Mouse (Mus musculus): ENCODE results near the gene Rusc2. TPM values are rescaled to one million over a fixed set of nuclear protein-coding genes. Genes with fewer than 3 reads are reported as not detected.

The Rusc2 gene
- total and polyA plus RNA-seq, 3 experiments, result 8.7 to 17.1 (median 14.5) TPM

- H3K4me1 ChIP-seq (ENCODE audit: insufficient read depth, low read depth, low read length), result peaks cover 11% of the 10 kb centered on the region
- peaks cover 5% of the 10 kb centered on the region for H3K9me3 ChIP-seq (replicated peaks)
- H3K4me3 ChIP-seq (ENCODE audit: low read depth, low read length), result peak overlapping the region; percentile 30; the same call in 1 of the 2 replicates
- H3K27me3 ChIP-seq (ENCODE audit: insufficient read depth, low read length), result peaks cover 12% of the 10 kb centered on the region
- DNase-seq (ENCODE audit: low spot score), result no peak
- no peak for TF ChIP-seq GATA1 (IDR thresholded peaks at IDR 0.05; ENCODE audit: borderline replicate concordance, low read length)
- TF ChIP-seq CTCF (IDR thresholded peaks at IDR 0.05; ENCODE audit: low read depth, low read length), result no peak
- TF ChIP-seq POLR2AphosphoS5 (IDR thresholded peaks at IDR 0.05; ENCODE audit: insufficient replicate concordance, low read depth, low read length), result no peak
- TF ChIP-seq GATA2 (IDR thresholded peaks at IDR 0.05; ENCODE audit: borderline replicate concordance, low read depth, low read length), result no peak
- no peak for TF ChIP-seq TAL1 (conservative IDR thresholded peaks at IDR 0.05; ENCODE audit: low read depth, low read length)
- no peaks in the 10 kb centered on the region for H3K36me3 ChIP-seq (replicated peaks)
- ATAC-seq (ENCODE audit: extremely low read depth, insufficient number of reproducible peaks, low FRiP score, poor library complexity, severe bottlenecking), result no peak
Measured at GRCm38 (mm10) chr4:43382155-43383020, 609 bp downstream of the Rusc2 start.

- no peak for TF ChIP-seq POLR2AphosphoS5 (IDR thresholded peaks at IDR 0.05; ENCODE audit: insufficient replicate concordance, low read depth, low read length)
- no peak for TF ChIP-seq GATA2 (IDR thresholded peaks at IDR 0.05; ENCODE audit: borderline replicate concordance, low read depth, low read length)
- TF ChIP-seq GATA1 (IDR thresholded peaks at IDR 0.05; ENCODE audit: borderline replicate concordance, low read length), result no peak
- no peak for TF ChIP-seq TAL1 (conservative IDR thresholded peaks at IDR 0.05; ENCODE audit: low read depth, low read length)
- no peak for TF ChIP-seq CTCF (IDR thresholded peaks at IDR 0.05; ENCODE audit: low read depth, low read length)
- H3K9me3 ChIP-seq (replicated peaks), result peaks cover 5% of the 10 kb centered on the region
- H3K36me3 ChIP-seq (replicated peaks), result no peaks in the 10 kb centered on the region
- DNase-seq (ENCODE audit: low spot score), result no peak
- H3K4me1 ChIP-seq (ENCODE audit: insufficient read depth, low read depth, low read length), result peaks cover 11% of the 10 kb centered on the region
- peaks cover 12% of the 10 kb centered on the region; the same call in 1 of the 2 replicates for H3K27me3 ChIP-seq (ENCODE audit: insufficient read depth, low read length)
- ATAC-seq (ENCODE audit: extremely low read depth, insufficient number of reproducible peaks, low FRiP score, poor library complexity, severe bottlenecking), result no peak
- no peak overlapping the region for H3K4me3 ChIP-seq (ENCODE audit: low read depth, low read length)
Measured at GRCm38 (mm10) chr4:43383246-43384082, 1.7 kb downstream of the Rusc2 start.

DNA sequence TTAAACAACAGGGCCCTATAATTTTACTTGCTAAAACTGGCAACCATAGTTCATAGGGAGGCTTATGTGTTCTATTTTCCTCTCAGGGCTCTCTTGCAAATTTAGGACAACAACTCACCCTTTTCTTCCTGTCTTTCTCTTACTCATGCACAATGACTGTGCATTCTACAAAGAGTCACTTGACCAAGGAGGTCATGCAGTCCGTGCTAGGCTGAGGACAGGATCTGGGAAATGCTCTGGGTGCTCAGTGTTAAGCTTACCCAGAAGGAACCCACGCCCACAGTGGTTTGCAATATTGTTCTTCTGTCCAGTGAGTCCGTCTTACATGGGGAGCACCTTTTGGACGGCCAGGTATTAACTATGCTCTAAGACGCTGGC, 2.3 kb downstream of the Rusc2 start:
- Histone ChIP-seq H3K4me3 (ENCODE audit: low read depth, low read length) (no peak overlapping the region), H3K9me3 (replicated peaks) (peaks cover 5% of the 10 kb centered on the region), H3K4me1 (ENCODE audit: insufficient read depth, low read depth, low read length) (peaks cover 11% of the 10 kb centered on the region), H3K36me3 (replicated peaks) (no peaks in the 10 kb centered on the region), H3K27me3 (ENCODE audit: insufficient read depth, low read length) (peaks cover 12% of the 10 kb centered on the region; the same call in 1 of the 2 replicates)
- peak; percentile 57; the same call in 1 of the 2 replicates for ATAC-seq (ENCODE audit: extremely low read depth, insufficient number of reproducible peaks, low FRiP score, poor library complexity, severe bottlenecking)
- no peak for DNase-seq (ENCODE audit: low spot score)
- TF ChIP-seq TAL1 (conservative IDR thresholded peaks at IDR 0.05; ENCODE audit: low read depth, low read length), result no peak
- no peak for TF ChIP-seq GATA2 (IDR thresholded peaks at IDR 0.05; ENCODE audit: borderline replicate concordance, low read depth, low read length)
- TF ChIP-seq POLR2AphosphoS5 (IDR thresholded peaks at IDR 0.05; ENCODE audit: insufficient replicate concordance, low read depth, low read length), result no peak
- no peak for TF ChIP-seq GATA1 (IDR thresholded peaks at IDR 0.05; ENCODE audit: borderline replicate concordance, low read length)
- no peak for TF ChIP-seq CTCF (IDR thresholded peaks at IDR 0.05; ENCODE audit: low read depth, low read length)

- Histone ChIP-seq H3K4me1 (ENCODE audit: insufficient read depth, low read depth, low read length) (peaks cover 11% of the 10 kb centered on the region), H3K9me3 (replicated peaks) (peaks cover 5% of the 10 kb centered on the region), H3K27me3 (ENCODE audit: insufficient read depth, low read length) (peaks cover 12% of the 10 kb centered on the region; the same call in 1 of the 2 replicates), H3K36me3 (replicated peaks) (no peaks in the 10 kb centered on the region), H3K4me3 (ENCODE audit: low read depth, low read length) (no peak overlapping the region)
- no peak for DNase-seq (ENCODE audit: low spot score)
- TF ChIP-seq POLR2AphosphoS5 (IDR thresholded peaks at IDR 0.05; ENCODE audit: insufficient replicate concordance, low read depth, low read length) (no peak), GATA1 (IDR thresholded peaks at IDR 0.05; ENCODE audit: borderline replicate concordance, low read length) (no peak), GATA2 (IDR thresholded peaks at IDR 0.05; ENCODE audit: borderline replicate concordance, low read depth, low read length) (no peak), TAL1 (conservative IDR thresholded peaks at IDR 0.05; ENCODE audit: low read depth, low read length) (no peak), CTCF (IDR thresholded peaks at IDR 0.05; ENCODE audit: low read depth, low read length) (no peak)
- no peak for ATAC-seq (ENCODE audit: extremely low read depth, insufficient number of reproducible peaks, low FRiP score, poor library complexity, severe bottlenecking)
Measured at GRCm38 (mm10) chr4:43384541-43384940, 2.8 kb downstream of the Rusc2 start.

- no peak for TF ChIP-seq TAL1 (conservative IDR thresholded peaks at IDR 0.05; ENCODE audit: low read depth, low read length)
- no peak for TF ChIP-seq GATA1 (IDR thresholded peaks at IDR 0.05; ENCODE audit: borderline replicate concordance, low read length)
- TF ChIP-seq POLR2AphosphoS5 (IDR thresholded peaks at IDR 0.05; ENCODE audit: insufficient replicate concordance, low read depth, low read length), result no peak
- TF ChIP-seq CTCF (IDR thresholded peaks at IDR 0.05; ENCODE audit: low read depth, low read length), result no peak
- no peak for TF ChIP-seq GATA2 (IDR thresholded peaks at IDR 0.05; ENCODE audit: borderline replicate concordance, low read depth, low read length)
- no peak overlapping the region for H3K4me3 ChIP-seq (ENCODE audit: low read depth, low read length)
- no peaks in the 10 kb centered on the region for H3K36me3 ChIP-seq (replicated peaks)
- peaks cover 2% of the 10 kb centered on the region for H3K9me3 ChIP-seq (replicated peaks)
- ATAC-seq (ENCODE audit: extremely low read depth, insufficient number of reproducible peaks, low FRiP score, poor library complexity, severe bottlenecking) (no peak), DNase-seq (ENCODE audit: low spot score) (no peak)
- peaks cover 14% of the 10 kb centered on the region for H3K4me1 ChIP-seq (ENCODE audit: insufficient read depth, low read depth, low read length)
- H3K27me3 ChIP-seq (ENCODE audit: insufficient read depth, low read length), result peaks cover 11% of the 10 kb centered on the region; the same call in 1 of the 2 replicates
Measured at GRCm38 (mm10) chr4:43386932-43387331, 5.2 kb downstream of the Rusc2 start.

Measured in G1E (cell line).